Mouse (Mus musculus) embryonic fibroblast, embryonic 13.5 days (primary cell): ENCODE measurements around the gene Cfap161.

Source experiments
- CTCF ChIP-seq: IDR thresholded peaks from 2 replicates; pipeline ENCODE4 v1.5.1; 2011; ENCODE audit warnings: mild to moderate bottlenecking, control low read depth, low read length, moderate library complexity, borderline replicate concordance; ENCODE audit not compliant: insufficient read depth
- POLR2A ChIP-seq: IDR thresholded peaks from 2 replicates; pipeline ENCODE4 v1.6.1; 2011; ENCODE audit warnings: low read depth, mild to moderate bottlenecking, control low read depth, low read length, moderate library complexity

DNA sequence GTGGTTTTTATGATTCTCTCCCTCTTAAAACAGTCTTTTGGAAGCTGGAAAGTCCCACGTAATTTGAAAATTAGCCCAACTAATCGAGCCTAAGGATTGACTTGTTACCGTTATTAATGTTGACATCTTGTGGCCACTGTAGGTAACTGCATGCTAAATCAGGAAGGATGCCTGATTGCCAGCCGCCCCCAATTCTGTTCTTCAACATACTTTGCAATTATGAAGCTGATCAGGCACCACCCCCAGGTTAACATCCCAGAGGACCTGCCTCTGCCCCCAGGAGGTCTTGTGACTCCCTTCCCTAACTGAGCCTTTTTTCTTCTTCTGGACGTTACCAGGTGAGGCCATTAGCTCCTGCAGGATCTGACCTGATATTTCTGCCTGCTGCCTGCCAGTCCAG lies 20.0 kb downstream of the Cfap161 start:
- TF ChIP-seq CTCF (no peak), POLR2A (no peak)
